Mouse (Mus musculus) MEL (cell line): Measurements from ENCODE around the gene Hoxa4. TPM values are rescaled to one million over a fixed set of nuclear protein-coding genes. Genes with fewer than 3 reads are reported as not detected.

Experiments
- DNase-seq: peaks from one replicate; pipeline ENCODE4 v3.0.0; 2011; ENCODE audit warnings: low read depth, low spot score
- H3K27ac ChIP-seq: 2 replicates; pipeline ENCODE4 v1.5.1; 2012; ENCODE audit warnings: low read depth, mild to moderate bottlenecking, control low read depth, low read length, moderate library complexity; ENCODE audit not compliant: control insufficient read depth
- H3K27me3 ChIP-seq, 2 experiments: fragments of 150-350 bp in 1 of 2; sonication (generic) in 1 of 2; 2 replicates each; pipeline ENCODE4 v1.6.1; 2012; ENCODE audit warnings: low read length in 2 of 2, mild to moderate bottlenecking in 2 of 2, improper control_type of control experiment in 1 of 2, moderate library complexity in 1 of 2; ENCODE audit not compliant: insufficient read depth in 2 of 2, control insufficient read depth in 1 of 2
- H3K36me3 ChIP-seq, 2 experiments: 2 replicates each; pipeline ENCODE4 v1.6.1; 2012 to 2014; ENCODE audit warnings: low read length in 2 of 2, improper control_type of control experiment in 1 of 2, inconsistent platforms in 1 of 2, mild to moderate bottlenecking in 1 of 2; ENCODE audit not compliant: insufficient read depth in 2 of 2, control insufficient read depth in 1 of 2
- H3K4me1 ChIP-seq, 2 experiments: fragments of 150-350 bp in 1 of 2; sonication (generic) in 1 of 2; 2 replicates each; pipeline ENCODE4 v1.6.1; 2012; ENCODE audit warnings: low read length in 2 of 2, improper control_type of control experiment in 1 of 2, mild to moderate bottlenecking in 1 of 2; ENCODE audit not compliant: insufficient read depth in 2 of 2, control insufficient read depth in 1 of 2
- H3K4me3 ChIP-seq, 2 experiments: fragments of 150-350 bp in 1 of 2; sonication (generic) in 1 of 2; 2 replicates each; pipeline ENCODE4 v1.5.1; 2012; ENCODE audit warnings: low read depth in 2 of 2, low read length in 2 of 2, mild to moderate bottlenecking in 2 of 2, moderate library complexity in 2 of 2, control low read depth in 1 of 2, improper control_type of control experiment in 1 of 2; ENCODE audit not compliant: control insufficient read depth in 1 of 2, insufficient read depth in 1 of 2
- H3K79me2 ChIP-seq: 2 replicates; pipeline ENCODE4 v1.6.1; 2012; ENCODE audit warnings: mild to moderate bottlenecking, low read length, moderate library complexity; ENCODE audit not compliant: control insufficient read depth, poor library complexity, insufficient read depth
- H3K9ac ChIP-seq: 2 replicates; pipeline ENCODE4 v1.6.1; 2012; ENCODE audit warnings: low read depth, mild to moderate bottlenecking, control low read depth, low read length, moderate library complexity; ENCODE audit not compliant: control insufficient read depth, poor library complexity, severe bottlenecking
- H3K9me3 ChIP-seq: fragments of 150-350 bp; sonication (generic); replicated peaks from 2 replicates; pipeline ENCODE4 v1.6.1; 2012; ENCODE audit warnings: mild to moderate bottlenecking, low read length, improper control_type of control experiment, moderate library complexity; ENCODE audit not compliant: insufficient read depth
- BHLHE40 ChIP-seq: IDR thresholded peaks from 2 replicates; pipeline ENCODE4 v1.6.1; 2012; ENCODE audit warnings: low read depth, mild to moderate bottlenecking, inconsistent platforms, low read length, improper control_type of control experiment, borderline replicate concordance
- CHD1 ChIP-seq: IDR thresholded peaks from 2 replicates; pipeline ENCODE4 v1.6.1; 2012; ENCODE audit warnings: low read depth, mild to moderate bottlenecking, inconsistent platforms, low read length, improper control_type of control experiment
- CTCF ChIP-seq, 3 experiments: IDR thresholded peaks in 2 of 3; conservative IDR thresholded peaks in 1 of 3; 2 replicates each; pipeline ENCODE4 v1.5.1; 2011 to 2012; ENCODE audit warnings: low read length in 3 of 3, low read depth in 2 of 3, mild to moderate bottlenecking in 2 of 3, improper control_type of control experiment in 1 of 3, inconsistent platforms in 1 of 3, mixed read lengths in 1 of 3, moderate library complexity in 1 of 3; ENCODE audit not compliant: control insufficient read depth in 1 of 3, insufficient read depth in 1 of 3, poor library complexity in 1 of 3, severe bottlenecking in 1 of 3
- ELF1 ChIP-seq: IDR thresholded peaks from 2 replicates; pipeline ENCODE4 v1.6.1; 2014; ENCODE audit warnings: low read depth, mild to moderate bottlenecking, inconsistent platforms, low read length, improper control_type of control experiment, moderate library complexity
- GABPA ChIP-seq: IDR thresholded peaks from 2 replicates; pipeline ENCODE4 v1.6.1; 2012; ENCODE audit warnings: low read depth, mild to moderate bottlenecking, inconsistent platforms, low read length, improper control_type of control experiment, moderate library complexity
- HCFC1 ChIP-seq: IDR thresholded peaks from 2 replicates; pipeline ENCODE4 v1.6.1; 2012; ENCODE audit warnings: low read depth, mild to moderate bottlenecking, inconsistent platforms, low read length, improper control_type of control experiment, moderate library complexity
- MAFK ChIP-seq: IDR thresholded peaks from 2 replicates; pipeline ENCODE4 v1.6.1; 2011; ENCODE audit warnings: low read depth, mild to moderate bottlenecking, low read length, improper control_type of control experiment, borderline replicate concordance
- MAX ChIP-seq: IDR thresholded peaks from 2 replicates; pipeline ENCODE4 v1.6.1; 2011; ENCODE audit warnings: low read length, improper control_type of control experiment
- MAZ ChIP-seq: IDR thresholded peaks from 2 replicates; pipeline ENCODE4 v1.6.1; 2012; ENCODE audit warnings: low read depth, mild to moderate bottlenecking, inconsistent platforms, low read length, improper control_type of control experiment
- MEF2A ChIP-seq: IDR thresholded peaks from 2 replicates; pipeline ENCODE4 v1.6.1; 2014; ENCODE audit warnings: low read depth, mild to moderate bottlenecking, inconsistent platforms, low read length, improper control_type of control experiment; ENCODE audit not compliant: poor library complexity, insufficient replicate concordance, severe bottlenecking; ENCODE audit errors: extremely low read depth
- MXI1 ChIP-seq: IDR thresholded peaks from 2 replicates; pipeline ENCODE4 v1.6.1; 2011; ENCODE audit warnings: mild to moderate bottlenecking, low read depth, low read length, improper control_type of control experiment
- MYC ChIP-seq: IDR thresholded peaks from 2 replicates; pipeline ENCODE4 v1.6.1; 2011; ENCODE audit warnings: low read depth, mild to moderate bottlenecking, low read length, improper control_type of control experiment, moderate library complexity
- POLR2A ChIP-seq, 2 experiments: IDR thresholded peaks; 2 replicates each; pipeline ENCODE4 v1.6.1; 2011 to 2012; ENCODE audit warnings: low read length in 2 of 2, mild to moderate bottlenecking in 2 of 2, control low read depth in 1 of 2, improper control_type of control experiment in 1 of 2, low read depth in 1 of 2, moderate library complexity in 1 of 2; ENCODE audit not compliant: control insufficient read depth in 1 of 2, insufficient read depth in 1 of 2, poor library complexity in 1 of 2
- POLR2AphosphoS2 ChIP-seq: IDR thresholded peaks from 2 replicates; pipeline ENCODE4 v1.6.1; 2011; ENCODE audit warnings: low read length, improper control_type of control experiment
- POLR2AphosphoS5 ChIP-seq: IDR thresholded peaks from 2 replicates; pipeline ENCODE4 v1.6.1; 2012; ENCODE audit warnings: low read depth, borderline replicate concordance, mild to moderate bottlenecking, inconsistent platforms, low read length, moderate library complexity, mixed read lengths
- RCOR1 ChIP-seq: IDR thresholded peaks from 2 replicates; pipeline ENCODE4 v1.6.1; 2012; ENCODE audit warnings: low read depth, mild to moderate bottlenecking, inconsistent platforms, low read length, improper control_type of control experiment
- SIN3A ChIP-seq: IDR thresholded peaks from 2 replicates; pipeline ENCODE4 v1.6.1; 2012; ENCODE audit warnings: low read length, improper control_type of control experiment, inconsistent platforms
- TAL1 ChIP-seq: IDR thresholded peaks from 2 replicates; pipeline ENCODE4 v1.6.1; 2012; ENCODE audit warnings: mild to moderate bottlenecking, inconsistent platforms, low read length, moderate library complexity, mixed read lengths
- TBP ChIP-seq: IDR thresholded peaks from 2 replicates; pipeline ENCODE4 v1.8.0; 2011; ENCODE audit warnings: low read depth, low read length, improper control_type of control experiment
- TCF12 ChIP-seq: IDR thresholded peaks from 2 replicates; pipeline ENCODE4 v1.6.1; 2014; ENCODE audit warnings: low read depth, mild to moderate bottlenecking, inconsistent platforms, low read length, improper control_type of control experiment, moderate library complexity
- USF1 ChIP-seq: IDR thresholded peaks from 2 replicates; pipeline ENCODE4 v1.6.1; 2014; ENCODE audit warnings: low read depth, mild to moderate bottlenecking, inconsistent platforms, low read length, improper control_type of control experiment, moderate library complexity
- USF2 ChIP-seq, 2 experiments: IDR thresholded peaks; 2 replicates each; pipeline ENCODE4 v1.6.1; 2011 to 2012; ENCODE audit warnings: improper control_type of control experiment in 2 of 2, low read length in 2 of 2, borderline replicate concordance in 1 of 2, inconsistent platforms in 1 of 2, low read depth in 1 of 2, mild to moderate bottlenecking in 1 of 2; ENCODE audit not compliant: insufficient read depth in 1 of 2
- ZMIZ1 ChIP-seq: IDR thresholded peaks from 2 replicates; pipeline ENCODE4 v1.6.1; 2012; ENCODE audit warnings: low read depth, mild to moderate bottlenecking, inconsistent platforms, low read length, improper control_type of control experiment, moderate library complexity
- ZNF384 ChIP-seq: IDR thresholded peaks from 2 replicates; pipeline ENCODE4 v1.6.1; 2012; ENCODE audit warnings: low read depth, mild to moderate bottlenecking, inconsistent platforms, low read length, improper control_type of control experiment
- polyA plus RNA-seq, 2 experiments: library from polyadenylated mRNA; stranded (reverse) in 1 of 2; unstranded in 1 of 2; fragments of >175 nt in 1 of 2; fragments of >200 nt in 1 of 2; gene quantifications; 2 replicates each; pipeline versions ENCODE4 v1.2.1 to v1.2.4; 2012; ENCODE audit warnings: low replicate concordance in 2 of 2, low read depth in 1 of 2; ENCODE audit not compliant: insufficient read length in 2 of 2, insufficient read depth in 1 of 2, missing spikeins in 1 of 2
- total RNA-seq: library from RNA; depleted of rRNA; stranded (reverse); fragments of 300-350 nt; gene quantifications from 2 replicates; pipeline ENCODE4 v1.2.3, GENCODE M21; 2012

The Hoxa4 gene
- total and polyA plus RNA-seq, 3 experiments = not detected

DNA sequence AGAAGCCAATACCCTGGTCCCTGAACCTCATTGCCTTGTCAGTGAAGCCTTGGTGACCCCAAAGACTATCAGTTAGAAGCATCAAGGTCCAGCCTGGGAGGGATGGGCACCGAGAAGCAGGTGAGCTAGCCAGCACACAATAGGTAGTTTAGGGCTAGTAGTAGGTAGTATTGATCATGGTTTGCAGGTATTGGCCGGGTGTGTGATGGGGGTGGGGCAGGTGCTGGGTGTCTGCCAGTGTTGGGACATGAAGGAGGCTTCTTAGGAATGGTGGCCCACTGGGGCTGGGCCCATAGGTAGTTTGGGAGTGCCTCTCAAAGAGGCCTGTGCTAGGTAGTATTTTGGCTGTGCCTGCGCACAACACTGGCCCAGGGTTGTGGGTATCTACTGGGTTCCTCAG, 23.5 kb upstream of the Hoxa4 start:
- no peak for DNase-seq
- Histone ChIP-seq H3K36me3 (no peaks in the 10 kb centered on the region), H3K27ac (no peak overlapping the region), H3K9me3 (no peaks in the 10 kb centered on the region), H3K4me1 (no peaks in the 10 kb centered on the region), H3K27me3 (no peaks in the 10 kb centered on the region), H3K9ac (no peak overlapping the region), H3K4me3 (no peak overlapping the region), H3K79me2 (no peaks in the 10 kb centered on the region)
- TF ChIP-seq ZNF384 (no peak), RCOR1 (no peak), MAX (no peak), MAZ (no peak), SIN3A (no peak), TAL1 (no peak), TCF12 (no peak), USF1 (no peak), POLR2A (IDR thresholded peaks at IDR 0.05; ENCODE audit: control insufficient read depth in 1 of 2, insufficient read depth in 1 of 2, low read depth in 1 of 2, low read length in 2 of 2, poor library complexity in 1 of 2) (no peak), MEF2A (no peak), MAFK (no peak), BHLHE40 (no peak), ELF1 (no peak), TBP (no peak), POLR2AphosphoS5 (no peak), MXI1 (no peak), GABPA (no peak), CTCF (IDR thresholded peaks at IDR 0.05 in 2 of 3, conservative IDR thresholded peaks at IDR 0.05 in 1 of 3; ENCODE audit: control insufficient read depth in 1 of 3, insufficient read depth in 1 of 3, low read depth in 2 of 3, low read length in 3 of 3, poor library complexity in 1 of 3, severe bottlenecking in 1 of 3) (no peak), MYC (no peak), USF2 (IDR thresholded peaks at IDR 0.05; ENCODE audit: borderline replicate concordance in 1 of 2, insufficient read depth in 1 of 2, low read depth in 1 of 2, low read length in 2 of 2) (no peak)

DNA sequence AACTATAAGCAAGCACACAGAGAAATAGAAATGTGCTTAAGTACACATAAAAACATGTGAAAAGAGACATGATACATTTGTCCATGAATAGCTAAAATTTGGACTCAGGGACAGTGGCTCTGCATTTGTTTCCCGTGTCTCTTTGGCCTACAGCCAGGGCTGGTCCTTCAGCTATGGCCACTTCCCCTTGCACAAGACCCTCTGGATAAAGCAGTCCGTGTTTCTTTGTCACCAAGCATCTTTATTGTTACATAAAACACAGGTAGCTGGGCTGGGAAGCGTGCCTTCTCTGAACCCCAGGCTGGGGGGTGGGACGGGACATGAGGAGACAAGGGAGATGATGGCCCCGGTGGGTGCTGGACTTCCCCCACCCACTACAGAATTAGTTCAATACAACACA, 22.7 kb upstream of the Hoxa4 start:
- H3K27ac ChIP-seq = no peak overlapping the region
- H3K36me3 ChIP-seq = no peaks in the 10 kb centered on the region
- no peaks in the 10 kb centered on the region for H3K9me3 ChIP-seq
- no peaks in the 10 kb centered on the region for H3K27me3 ChIP-seq
- no peaks in the 10 kb centered on the region for H3K79me2 ChIP-seq
- no peaks in the 10 kb centered on the region for H3K4me1 ChIP-seq
- H3K9ac ChIP-seq = no peak overlapping the region
- no peak for DNase-seq
- no peak overlapping the region for H3K4me3 ChIP-seq
- no peak for TF ChIP-seq POLR2A (IDR thresholded peaks at IDR 0.05; ENCODE audit: control insufficient read depth in 1 of 2, insufficient read depth in 1 of 2, low read depth in 1 of 2, low read length in 2 of 2, poor library complexity in 1 of 2)
- TF ChIP-seq MAX = no peak
- TF ChIP-seq ZMIZ1 = no peak
- no peak for TF ChIP-seq HCFC1
- TF ChIP-seq CHD1 = no peak
- no peak for TF ChIP-seq POLR2AphosphoS2
- no peak for TF ChIP-seq CTCF (IDR thresholded peaks at IDR 0.05 in 2 of 3, conservative IDR thresholded peaks at IDR 0.05 in 1 of 3; ENCODE audit: control insufficient read depth in 1 of 3, insufficient read depth in 1 of 3, low read depth in 2 of 3, low read length in 3 of 3, poor library complexity in 1 of 3, severe bottlenecking in 1 of 3)
- TF ChIP-seq, all 39 proteins: peak for 0
